Mouse (Mus musculus) brain, adult 2 months (tissue): ENCODE measurements around the gene Lrch1.

ENCODE experiments used
- DNase-seq: peaks from one replicate; pipeline ENCODE4 v3.0.0; 2011; ENCODE audit warnings: low read depth, low spot score

Lrch1 gene

GRCm38 (mm10) chr14:74922039-74922736, 25.5 kb downstream of the Lrch1 start:
- DNase-seq: no peak

DNA sequence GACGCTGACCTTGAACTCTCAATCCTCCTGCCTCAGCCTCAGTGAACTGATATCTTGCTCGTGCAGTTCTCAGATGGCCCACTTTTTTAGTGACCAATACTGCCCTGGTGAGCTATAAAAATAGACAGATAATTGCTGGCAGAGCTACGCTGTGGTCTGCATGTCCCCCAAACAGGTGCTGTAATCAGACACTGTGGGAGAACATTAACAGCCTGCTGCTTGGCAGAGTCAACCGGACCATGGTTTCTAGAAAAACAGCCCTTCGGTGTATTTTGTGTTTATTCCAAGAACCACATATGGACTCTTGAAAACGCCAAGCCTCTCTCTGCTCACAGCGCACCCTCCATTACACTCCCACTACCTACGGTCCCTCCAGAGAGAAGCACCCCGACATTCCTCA, 26.2 kb downstream of the Lrch1 start:
- peak; percentile 36 for DNase-seq

DNA sequence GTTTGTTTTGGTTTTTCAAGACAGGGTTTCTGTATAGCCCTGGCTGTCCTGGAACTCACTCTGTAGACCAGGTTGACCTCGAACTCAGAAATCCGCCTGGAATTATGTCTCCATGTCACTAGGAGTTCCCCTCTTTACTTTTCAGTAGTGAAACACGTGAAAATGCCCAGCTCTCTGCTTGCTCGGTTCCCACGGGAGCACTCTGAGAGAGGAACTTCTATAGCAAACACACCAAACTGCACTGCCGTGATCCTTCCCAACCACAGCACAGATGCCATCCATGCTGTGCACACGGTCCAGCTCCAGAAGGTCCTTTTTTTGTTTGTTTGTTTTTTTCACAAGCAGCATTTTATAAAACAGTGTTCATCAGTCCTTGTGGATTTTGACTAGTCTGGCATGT, 28.5 kb downstream of the Lrch1 start:
- DNase-seq: no peak

DNA sequence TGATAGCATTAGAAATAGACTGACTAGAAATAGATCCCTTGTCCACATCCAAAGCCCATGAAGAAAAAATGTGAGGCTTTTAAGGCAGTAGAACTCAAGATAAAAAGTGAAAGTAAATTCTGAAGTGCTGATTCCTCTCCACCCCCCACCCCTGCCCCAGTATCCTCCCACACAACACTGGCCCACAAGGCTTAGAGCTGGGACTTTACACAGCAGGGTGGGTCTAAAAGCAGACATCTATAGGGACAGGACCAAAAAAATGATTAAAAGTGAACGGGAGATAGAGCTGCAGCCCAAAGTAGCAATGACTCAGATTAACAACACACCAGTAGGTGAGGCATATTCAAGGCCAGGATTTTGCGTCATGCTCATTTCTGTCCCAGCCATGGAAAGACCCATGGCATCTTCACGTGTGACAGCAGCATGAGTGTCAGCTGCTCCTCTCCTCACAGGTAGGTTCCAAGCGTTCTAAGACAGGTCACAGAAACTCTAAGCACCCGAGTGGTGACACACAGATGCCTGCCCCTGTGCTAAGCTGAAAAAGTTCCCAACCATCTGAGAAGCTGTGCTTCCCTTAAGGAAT, 29.1 kb downstream of the Lrch1 start:
- DNase-seq: peak; percentile 41

- DNase-seq: no peak
Measured at GRCm38 (mm10) chr14:74917504-74918124, 30.1 kb downstream of the Lrch1 start.

DNA sequence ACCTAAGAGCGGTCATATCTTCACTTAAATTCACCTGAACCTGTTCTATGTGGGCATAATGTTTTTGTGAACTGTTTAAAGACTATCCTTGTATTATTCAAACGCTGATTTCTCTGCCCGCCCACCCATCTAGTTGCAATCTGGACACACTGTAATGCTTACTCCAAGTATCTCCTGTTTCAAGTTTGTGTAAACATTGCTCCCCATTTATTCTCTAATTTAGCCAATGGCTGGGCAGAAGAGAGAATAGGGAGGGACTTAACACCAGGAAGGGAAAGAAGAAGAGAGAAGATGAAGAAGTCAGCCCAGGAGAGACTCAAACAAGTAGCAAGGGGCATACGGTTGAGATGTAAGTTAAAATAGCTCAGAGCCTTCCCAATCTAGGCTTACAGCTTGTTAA, 31.0 kb downstream of the Lrch1 start:
- no peak for DNase-seq

- no peak for DNase-seq
Measured at GRCm38 (mm10) chr14:74916075-74916474, 31.6 kb downstream of the Lrch1 start.

DNA sequence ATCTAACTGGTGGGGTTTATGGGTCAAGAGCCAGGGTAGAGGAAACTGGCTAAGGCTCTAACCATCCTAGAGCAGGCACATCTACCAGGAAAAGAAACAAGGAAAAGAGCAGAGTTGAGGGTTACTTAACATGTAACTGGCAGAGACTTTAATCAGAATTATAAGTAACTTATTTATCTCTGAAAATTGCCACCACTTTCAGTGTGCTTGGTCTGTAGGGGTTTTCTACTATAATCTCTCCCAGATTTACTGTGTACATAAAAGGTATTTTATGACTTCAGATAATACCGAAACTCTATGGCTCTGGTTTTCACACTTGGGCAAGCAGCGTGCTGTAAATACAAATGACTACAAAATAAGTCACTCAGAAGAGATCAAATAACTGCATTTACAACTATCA, 32.0 kb downstream of the Lrch1 start:
- DNase-seq: no peak

DNA sequence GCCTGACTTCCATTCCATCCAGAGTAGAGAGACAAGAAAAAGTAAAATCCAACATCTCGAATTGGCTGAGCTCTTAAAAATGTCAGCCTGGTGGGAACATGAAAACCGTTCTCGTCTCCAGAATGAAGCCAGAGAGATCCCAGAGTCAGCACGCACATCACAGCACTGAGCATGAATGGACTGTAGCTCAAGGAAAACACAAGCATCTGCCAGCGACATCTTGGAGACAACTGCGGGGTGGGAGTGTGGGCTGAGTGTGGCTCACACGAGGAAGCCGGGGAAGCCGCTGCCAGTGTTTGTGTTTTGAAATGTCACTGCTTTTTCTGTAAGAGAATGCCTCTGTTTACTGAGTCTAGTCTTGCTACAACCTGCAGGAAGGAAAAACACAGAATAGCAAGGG, 32.7 kb downstream of the Lrch1 start:
- DNase-seq: peak; percentile 88

DNA sequence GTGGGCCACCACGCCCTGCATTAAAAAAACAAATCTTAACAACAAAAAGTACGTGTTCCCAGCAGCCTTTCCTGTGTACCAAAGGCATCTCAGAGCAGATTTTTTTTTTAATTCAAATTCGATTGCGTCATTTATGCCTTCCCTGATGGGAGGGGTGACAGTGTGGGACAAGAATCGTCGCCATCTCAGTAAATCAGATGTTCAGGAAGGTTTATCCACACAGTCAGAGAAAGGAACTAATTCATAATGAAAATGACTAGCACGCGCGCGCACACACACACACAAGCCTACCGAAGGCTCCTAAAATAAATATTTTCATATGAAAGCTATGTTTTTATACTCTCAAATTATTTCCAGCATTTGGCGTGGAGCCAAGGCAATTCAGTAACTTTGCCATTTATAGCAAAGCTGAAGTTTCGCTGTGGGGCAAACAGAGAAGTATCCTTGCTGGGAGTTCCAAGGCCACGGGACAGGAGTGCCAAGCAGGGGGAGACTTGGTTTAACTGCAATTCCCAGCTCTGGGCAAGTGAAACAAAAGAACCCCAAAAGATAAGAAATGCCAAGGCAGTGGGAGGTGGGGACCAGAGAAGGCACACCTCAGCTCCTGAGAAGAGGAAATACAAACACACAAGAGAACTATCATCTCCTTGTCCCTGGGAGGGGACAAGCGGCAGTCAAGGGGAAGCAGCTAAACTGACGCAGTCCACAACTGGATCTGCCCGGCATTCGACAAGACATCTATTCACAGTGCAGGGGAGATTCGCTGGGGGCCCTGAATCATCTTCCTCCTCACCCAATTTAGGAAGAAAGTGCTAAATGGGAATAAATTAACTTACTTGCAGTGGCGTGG, 34.1 kb downstream of the Lrch1 start:
- DNase-seq: peak; percentile 21

DNA sequence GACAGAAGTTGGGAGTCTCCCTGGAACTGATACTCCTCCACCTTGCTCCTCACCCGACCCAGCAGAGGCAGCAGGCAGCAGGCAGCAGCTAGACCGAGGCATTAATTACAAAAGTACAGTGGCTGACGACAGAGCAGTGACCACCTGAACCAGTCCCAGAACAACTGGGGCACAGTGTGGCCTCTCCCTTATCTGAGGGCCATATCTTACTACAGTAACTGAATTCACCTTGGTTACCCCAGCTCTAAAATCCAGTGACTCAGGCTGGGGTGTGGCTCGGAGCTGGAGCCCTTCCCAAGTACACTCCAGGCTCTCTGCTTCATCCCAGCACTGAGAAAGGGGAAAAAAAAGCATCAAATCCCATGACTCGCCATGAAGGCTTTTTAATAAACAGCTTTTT, 37.3 kb downstream of the Lrch1 start:
- DNase-seq: peak; percentile 33

GRCm38 (mm10) chr14:74909021-74909420, 38.7 kb downstream of the Lrch1 start:
- no peak for DNase-seq

GRCm38 (mm10) chr14:74908250-74908649, 39.4 kb downstream of the Lrch1 start:
- peak; percentile 50 for DNase-seq

GRCm38 (mm10) chr14:74907706-74908105, 40.0 kb downstream of the Lrch1 start:
- DNase-seq: peak; percentile 63

DNA sequence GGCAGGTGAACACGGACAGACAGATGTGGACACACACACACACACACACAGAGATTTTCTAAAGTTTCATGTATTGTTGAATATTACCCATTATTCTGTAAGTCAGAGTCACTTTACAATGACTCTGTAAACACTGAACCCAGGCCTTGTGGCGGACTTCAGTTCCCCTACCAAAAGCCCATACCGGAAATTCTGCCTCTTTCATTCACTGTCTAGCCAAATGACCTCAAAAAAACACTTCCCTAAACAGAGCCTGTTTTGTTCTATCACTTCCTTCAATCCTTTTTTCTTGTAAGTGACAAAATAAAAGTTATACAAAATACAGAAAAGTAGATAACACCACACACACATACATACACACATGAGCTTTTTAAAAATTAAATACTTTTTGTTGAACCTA, 41.7 kb downstream of the Lrch1 start:
- DNase-seq: no peak

DNA sequence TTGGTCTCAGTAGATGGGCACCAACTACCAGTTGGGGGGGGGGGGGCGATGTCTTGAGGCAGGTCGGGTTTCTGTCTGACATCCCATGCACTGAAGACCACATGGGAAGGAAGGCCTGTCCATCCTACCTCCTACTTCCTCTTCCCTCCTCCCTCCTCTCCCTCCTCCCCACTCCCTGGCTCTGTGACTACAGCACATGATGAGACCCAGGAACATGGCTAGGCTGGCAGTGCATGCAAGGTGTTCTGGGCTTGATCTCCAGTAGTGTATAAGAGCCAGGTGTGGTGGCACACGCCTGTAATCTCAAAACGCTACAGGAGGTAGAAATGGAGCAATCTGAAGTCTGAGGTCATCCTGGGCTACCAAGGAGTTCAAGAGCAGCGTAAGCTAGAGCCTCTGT, 43.2 kb downstream of the Lrch1 start:
- DNase-seq: no peak

DNA sequence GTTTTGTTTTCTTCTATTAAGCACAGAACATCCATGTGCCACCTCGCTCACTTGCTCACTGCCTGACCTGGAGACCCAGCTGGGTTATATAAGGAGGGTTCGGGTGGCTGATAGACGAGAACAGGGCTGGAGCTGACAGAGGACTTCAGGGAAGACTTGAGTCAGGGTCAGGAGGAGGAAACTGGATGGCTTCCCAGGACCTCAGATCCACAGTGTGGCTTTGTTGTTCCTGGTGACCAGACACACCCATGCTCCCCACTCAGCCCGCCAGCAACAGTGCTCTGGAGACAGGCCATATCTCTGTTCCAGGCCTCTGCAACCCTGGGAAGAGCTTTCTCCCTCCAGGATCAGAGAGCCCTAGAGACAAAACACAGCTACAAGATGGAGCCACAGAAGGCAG, 44.6 kb downstream of the Lrch1 start:
- no peak for DNase-seq

- DNase-seq: no peak
Measured at GRCm38 (mm10) chr14:74900705-74901369, 46.8 kb downstream of the Lrch1 start.

DNA sequence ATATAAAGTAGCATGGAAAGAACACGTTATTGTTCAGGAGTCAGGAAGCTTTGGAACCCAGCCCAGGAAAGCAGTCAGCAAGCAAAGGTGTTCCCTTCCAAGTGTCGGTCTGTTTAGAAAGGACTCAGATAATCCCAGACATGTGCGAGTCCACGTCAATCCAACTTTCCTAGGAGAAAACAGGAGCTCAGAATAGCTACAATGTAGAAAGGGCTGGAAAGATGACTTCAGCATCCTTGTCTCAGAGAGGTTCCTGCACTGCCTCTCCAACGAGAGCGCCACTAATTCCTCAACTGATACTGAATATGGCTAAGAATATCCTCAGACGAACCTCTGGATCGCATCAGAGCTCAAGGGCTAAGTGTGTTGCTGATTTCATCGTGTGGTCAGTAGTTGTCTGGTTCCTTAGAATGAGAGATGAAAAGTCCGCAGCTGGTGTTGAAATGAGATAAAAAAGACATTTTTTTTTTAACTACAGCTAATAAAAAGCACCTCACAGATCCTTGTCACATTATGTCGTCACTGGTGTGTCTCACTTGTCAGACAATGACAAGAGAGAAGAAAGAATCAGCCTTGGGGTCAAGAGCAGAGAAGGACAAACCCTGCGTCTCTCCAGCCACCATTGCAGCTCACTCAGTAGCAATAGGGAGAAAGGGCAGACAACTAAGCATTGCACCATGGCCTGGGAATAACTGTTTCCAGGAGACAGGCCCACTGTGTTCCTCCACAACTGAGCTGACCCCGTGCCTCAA, 47.5 kb downstream of the Lrch1 start:
- no peak for DNase-seq

DNA sequence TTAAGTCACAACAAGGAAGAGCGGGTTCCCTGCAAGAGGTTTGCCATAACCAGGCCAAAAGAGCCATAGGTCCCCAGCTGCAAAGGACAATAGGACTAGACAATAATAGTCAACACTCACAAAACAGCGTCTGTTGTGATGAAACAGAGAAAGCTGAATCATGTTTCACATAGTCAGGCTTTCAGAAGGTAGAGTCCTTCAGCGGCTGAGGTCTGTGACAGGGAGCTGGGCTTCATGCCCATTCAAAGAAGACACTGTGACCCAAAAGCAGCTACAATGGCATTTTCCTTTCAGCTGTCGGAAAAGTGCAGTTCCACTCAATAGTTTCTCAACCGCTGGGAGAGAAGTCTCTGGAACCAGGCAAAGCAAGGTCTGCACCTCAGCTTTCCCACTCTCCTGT, 48.7 kb downstream of the Lrch1 start:
- DNase-seq: no peak

DNA sequence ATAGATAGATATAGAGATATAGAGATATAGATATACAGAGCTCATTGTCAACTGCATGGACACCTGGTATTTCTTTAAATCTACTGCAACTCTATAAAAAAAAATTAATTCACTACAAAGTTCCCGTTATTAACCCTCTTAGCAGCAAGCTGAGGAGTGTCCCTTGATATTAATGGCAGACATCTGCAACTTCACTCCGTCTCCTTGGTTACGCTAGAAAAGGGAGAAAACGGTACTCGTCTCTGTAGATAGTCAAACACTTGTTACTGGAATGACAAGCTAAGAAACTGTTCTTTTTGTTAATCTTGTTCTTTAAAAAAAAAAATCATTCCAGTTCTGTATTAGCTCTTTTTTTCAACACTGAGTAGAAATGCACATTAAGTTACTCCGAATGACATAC, 54.0 kb downstream of the Lrch1 start:
- no peak for DNase-seq
